Mouse (Mus musculus) embryonic facial prominence, embryonic 15.5 days (tissue): Measurements from ENCODE around the gene Tcp10b. TPM values are rescaled to one million over a fixed set of nuclear protein-coding genes. Genes with fewer than 3 reads are reported as not detected.
"Not testable (repeated sequence)": the region's sequence is repeated elsewhere in the genome, so short reads cannot be mapped to it uniquely, and the experiment has no call there.

Experiments
- ATAC-seq: fragments of 200-750 bp; cut with Nextera tagmentation; 2 replicates; pipeline ENCODE4 v1.8.0; 2017; ENCODE audit warnings: low read depth, moderate TSS enrichment; ENCODE audit not compliant: insufficient number of reproducible peaks, low FRiP score, low TSS enrichment
- H3K27ac ChIP-seq: fragments of 300-500 bp; sonication (generic); replicated peaks from 2 replicates; pipeline ENCODE4 v1.5.1; 2015; ENCODE audit warnings: mild to moderate bottlenecking, inconsistent platforms
- H3K27me3 ChIP-seq: fragments of 300-500 bp; sonication (generic); 2 replicates; pipeline ENCODE4 v1.6.1; 2015; ENCODE audit warnings: inconsistent platforms
- H3K36me3 ChIP-seq: fragments of 300-500 bp; sonication (generic); 2 replicates; pipeline ENCODE4 v1.6.1; 2015; ENCODE audit warnings: mild to moderate bottlenecking, inconsistent platforms
- H3K4me1 ChIP-seq: fragments of 300-500 bp; sonication (generic); 2 replicates; pipeline ENCODE4 v1.6.1; 2015; ENCODE audit warnings: inconsistent platforms
- H3K4me2 ChIP-seq: fragments of 300-500 bp; sonication (generic); replicated peaks from 2 replicates; pipeline ENCODE4 v1.6.1; 2015; ENCODE audit warnings: mild to moderate bottlenecking, inconsistent platforms
- H3K4me3 ChIP-seq: fragments of 300-500 bp; sonication (generic); replicated peaks from 2 replicates; pipeline ENCODE4 v1.5.1; 2015; ENCODE audit warnings: mild to moderate bottlenecking, inconsistent platforms
- H3K9ac ChIP-seq: fragments of 300-500 bp; sonication (generic); 2 replicates; pipeline ENCODE4 v1.6.1; 2015; ENCODE audit warnings: inconsistent platforms
- H3K9me3 ChIP-seq: fragments of 300-500 bp; sonication (generic); replicated peaks from 2 replicates; pipeline ENCODE4 v1.6.1; 2016; ENCODE audit warnings: inconsistent platforms
- WGBS: fragments of 180-500 bp; shearing (Covaris S2); methylation state at CpG from one replicate; pipeline ENCODE4 v1.1.7; 2015; 5-methylcytosine and 5-hydroxymethylcytosine counted together
- polyA plus RNA-seq: library from polyadenylated mRNA; unstranded; fragments of >200 nt; fragmentation: Nextera tagmentation; extraction: Ambion mirVana; gene quantifications from 2 replicates; pipeline ENCODE4 v1.2.1, GENCODE M21; 2015

Gene Tcp10b
- polyA plus RNA-seq, 1 experiment from 2014 or later: 0.27 TPM

GRCm38 (mm10) chr17:13106563-13106962, 45.7 kb downstream of the Tcp10b start:
- not testable (repeated sequence) for H3K27ac ChIP-seq, H3K36me3 ChIP-seq, H3K9me3 ChIP-seq, H3K9ac ChIP-seq, ATAC-seq, H3K4me3 ChIP-seq, H3K27me3 ChIP-seq, H3K4me1 ChIP-seq, H3K4me2 ChIP-seq
- WGBS: 89% methylated on average over 5 of the region's 5 CpGs

DNA sequence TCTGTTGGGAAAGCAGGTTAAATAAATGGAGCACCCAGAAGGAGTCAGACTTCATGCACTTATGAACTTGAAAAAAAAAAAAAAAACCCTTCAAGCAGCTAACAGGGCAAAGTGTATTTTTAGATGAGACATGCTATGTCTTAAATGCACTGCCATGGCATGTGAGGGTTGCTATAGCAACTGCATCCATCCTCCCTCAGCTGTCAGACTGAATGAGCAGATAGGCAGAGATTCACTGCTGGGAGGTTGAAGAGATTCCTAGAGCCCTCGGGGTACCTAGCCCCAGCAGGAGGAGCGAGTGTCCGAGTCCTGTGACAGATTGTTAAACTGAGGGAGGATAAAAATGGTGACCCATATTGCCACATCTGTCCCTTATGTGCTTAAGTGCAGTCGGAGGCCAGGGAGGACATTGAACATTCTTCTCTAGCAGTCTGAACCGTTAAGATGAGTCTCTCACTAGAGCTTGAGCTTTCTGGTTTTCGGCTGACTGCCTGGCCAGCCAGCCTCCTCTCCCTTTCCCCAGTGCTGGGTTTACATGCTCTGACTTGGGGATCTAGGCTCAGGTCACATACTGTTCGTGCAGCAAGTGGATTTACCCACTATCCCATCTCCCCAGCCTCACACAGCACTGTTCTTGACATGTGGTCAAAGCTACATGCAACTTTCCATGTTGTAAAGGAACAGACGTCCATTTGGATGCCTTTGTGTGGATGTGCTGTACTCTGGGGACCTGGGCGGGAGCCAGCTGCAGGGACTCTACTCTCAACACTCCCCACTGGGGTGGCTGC, 51.8 kb downstream of the Tcp10b start:
- H3K4me3 ChIP-seq, H3K4me1 ChIP-seq, H3K9ac ChIP-seq, ATAC-seq, H3K27me3 ChIP-seq, H3K27ac ChIP-seq, H3K36me3 ChIP-seq, H3K9me3 ChIP-seq, H3K4me2 ChIP-seq: not testable (repeated sequence)
- 56% methylated on average over 3 of the region's 9 CpGs for WGBS

- not testable (repeated sequence) for H3K9ac ChIP-seq, H3K4me3 ChIP-seq, H3K27me3 ChIP-seq, H3K36me3 ChIP-seq, H3K4me1 ChIP-seq, H3K27ac ChIP-seq, H3K4me2 ChIP-seq, H3K9me3 ChIP-seq
- WGBS: 88% methylated on average over 2 of the region's 5 CpGs
- peak; percentile 37 for ATAC-seq
These were observed 62.6 kb downstream of the Tcp10b start for GRCm38 (mm10) chr17:13123308-13124038.

DNA sequence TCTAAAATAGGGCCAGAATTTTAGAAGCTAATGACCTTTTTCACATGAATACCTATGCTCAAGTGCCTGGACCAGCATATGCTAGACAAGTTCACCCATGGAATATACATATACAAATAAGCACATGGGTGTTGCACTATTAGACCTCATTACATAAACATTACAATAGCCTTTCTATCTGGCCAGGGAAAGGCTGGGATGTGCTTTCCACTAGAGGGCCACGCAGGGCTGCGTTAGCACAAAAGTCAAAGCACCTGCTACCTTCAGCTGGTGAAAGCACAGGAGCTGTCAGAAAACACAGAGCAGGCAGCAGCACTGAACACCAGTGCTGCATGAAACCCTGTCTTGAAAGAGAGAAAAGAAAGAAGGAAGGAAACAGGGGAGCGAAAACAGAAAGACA, 63.3 kb downstream of the Tcp10b start:
- H3K9me3 ChIP-seq, H3K4me3 ChIP-seq, H3K36me3 ChIP-seq, H3K4me2 ChIP-seq, H3K9ac ChIP-seq, H3K27ac ChIP-seq, H3K4me1 ChIP-seq, ATAC-seq, H3K27me3 ChIP-seq: not testable (repeated sequence)
- WGBS: 36% methylated on average over 3 of the region's 3 CpGs

GRCm38 (mm10) chr17:13129324-13129723, 68.4 kb downstream of the Tcp10b start:
- not testable (repeated sequence) for H3K4me2 ChIP-seq, H3K4me3 ChIP-seq, H3K9me3 ChIP-seq, H3K27ac ChIP-seq, H3K36me3 ChIP-seq, H3K9ac ChIP-seq, H3K27me3 ChIP-seq, H3K4me1 ChIP-seq, ATAC-seq
- WGBS: no CpG with 5 or more reads among the region's 3 CpGs

GRCm38 (mm10) chr17:13129737-13130465, 69.0 kb downstream of the Tcp10b start:
- not testable (repeated sequence) for H3K4me1 ChIP-seq, H3K27me3 ChIP-seq, H3K9ac ChIP-seq, H3K4me2 ChIP-seq, H3K4me3 ChIP-seq, H3K36me3 ChIP-seq, H3K27ac ChIP-seq, ATAC-seq, H3K9me3 ChIP-seq
- WGBS: 77% methylated on average over 9 of the region's 11 CpGs

DNA sequence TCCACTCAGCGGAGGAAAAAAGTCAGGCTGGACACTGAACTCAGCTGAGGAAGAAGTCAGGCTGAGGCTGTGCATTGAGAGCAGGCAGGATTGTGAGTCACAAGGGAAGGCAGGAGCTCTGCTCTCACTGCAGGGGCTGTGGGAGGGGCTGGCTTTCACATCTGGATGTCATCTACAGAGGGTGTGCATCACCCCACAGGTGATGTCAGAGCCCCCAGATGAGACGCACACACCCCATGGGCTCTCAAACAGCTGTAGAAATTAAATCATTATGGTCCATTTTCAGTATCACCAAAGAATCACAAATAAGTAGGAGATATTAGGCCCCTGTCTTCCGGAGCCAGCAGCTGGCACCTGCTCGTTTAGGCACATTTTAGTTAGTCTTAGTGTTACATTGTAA, 70.8 kb downstream of the Tcp10b start, which contains the start of gene Unc93a:
TSS of gene Unc93a (minus strand) at position 101 of the 400 bp plus-strand sequence.
- not testable (repeated sequence) for H3K4me2 ChIP-seq

More for the DNA sequence above, 70.8 kb downstream of the Tcp10b start, which contains the start of gene Unc93a:
- 85% methylated on average over 3 of the region's 4 CpGs for WGBS
- not testable (repeated sequence) for H3K9ac ChIP-seq, H3K36me3 ChIP-seq, H3K27me3 ChIP-seq, ATAC-seq, H3K4me1 ChIP-seq, H3K9me3 ChIP-seq, H3K4me3 ChIP-seq, H3K27ac ChIP-seq

Other genes starting within 250 kb of the Tcp10b start
- 1.2 and 1.4 TPM in 2 replicates for gene Mas1, start 193.0 kb upstream of the Tcp10b start, polyA plus RNA-seq
- 0.13 and 0.27 TPM in 2 replicates for gene Mrgprh, start 185.1 kb upstream of the Tcp10b start, polyA plus RNA-seq
- gene Pnldc1, start 150.9 kb upstream of the Tcp10b start, polyA plus RNA-seq: 2.5 and 3.8 TPM in 2 replicates
- gene Tcp1, start 145.4 kb upstream of the Tcp10b start, polyA plus RNA-seq: 352 and 356 TPM in 2 replicates
- gene Mrpl18, start 144.8 kb upstream of the Tcp10b start, polyA plus RNA-seq: 135 TPM in 2 replicates
- 0.60 and 1.2 TPM in 2 replicates for gene Acat3, start 120.5 kb upstream of the Tcp10b start, polyA plus RNA-seq
- gene Acat2, start 100.4 kb upstream of the Tcp10b start, polyA plus RNA-seq: 121 and 128 TPM in 2 replicates
- gene Wtap, start 66.9 kb upstream of the Tcp10b start, polyA plus RNA-seq: 120 and 125 TPM in 2 replicates
- gene Sod2, start 54.3 kb upstream of the Tcp10b start, polyA plus RNA-seq: 98.3 and 98.5 TPM in 2 replicates
- gene Gpr31b, start 8.8 kb upstream of the Tcp10b start, polyA plus RNA-seq: 0.30 TPM in 1 of 2 replicates, not detected in the other
- not detected in 2 replicates for gene Unc93a, start 70.7 kb downstream of the Tcp10b start, polyA plus RNA-seq
- gene Smok2a, start 160.1 kb downstream of the Tcp10b start, polyA plus RNA-seq: not detected in 2 replicates
- not detected in 2 replicates for gene Smok2b, start 169.2 kb downstream of the Tcp10b start, polyA plus RNA-seq